Mouse (Mus musculus): ENCODE results near the gene Zfp580.
A peak's percentile ranks its signal among the peaks of the same experiment; 100 is the strongest.

The Zfp580 gene

GRCm38 (mm10) chr7:5051193-5052192, at the start of gene Zfp580:
Gene Zfp580 (plus strand): TSS chr7:5051538.
- DNase-seq (ENCODE audit: low read depth, low spot score) = peak; percentile 84

- peak; percentile 58 for DNase-seq (ENCODE audit: low read depth, low spot score)
These were observed 48.5 kb upstream of the Zfp580 start for GRCm38 (mm10) chr7:5002876-5003275.

- DNase-seq (ENCODE audit: low read depth, low spot score) = peak; percentile 90
These were observed 43.1 kb upstream of the Zfp580 start for GRCm38 (mm10) chr7:5008229-5008628.

- DNase-seq (ENCODE audit: low read depth, low spot score) = peak; percentile 93
These were observed 38.4 kb upstream of the Zfp580 start for GRCm38 (mm10) chr7:5012681-5013513.

GRCm38 (mm10) chr7:5014251-5015117, 36.9 kb upstream of the Zfp580 start, which contains the start of the genes Zfp524 and Fiz1:
Gene Zfp524 (plus strand): TSS chr7:5014415.
Gene Fiz1 (minus strand): TSS chr7:5014697.
- peak; percentile 99 for DNase-seq (ENCODE audit: low read depth, low spot score)

GRCm38 (mm10) chr7:5015118-5016001, 36.0 kb upstream of the Zfp580 start, which contains the start of gene Gm44973:
Gene Gm44973 (plus strand): TSS chr7:5015496.
- DNase-seq (ENCODE audit: low read depth, low spot score) = peak; percentile 97

- no peak for DNase-seq (ENCODE audit: low read depth, low spot score)
These were observed 35.3 kb upstream of the Zfp580 start for GRCm38 (mm10) chr7:5016057-5016456.

- peak; percentile 53 for DNase-seq (ENCODE audit: low read depth, low spot score)
These were observed 34.4 kb upstream of the Zfp580 start for GRCm38 (mm10) chr7:5016920-5017319.

- DNase-seq (ENCODE audit: low read depth, low spot score) = peak; percentile 75
These were observed 34.0 kb upstream of the Zfp580 start for GRCm38 (mm10) chr7:5017352-5017751.

GRCm38 (mm10) chr7:5017931-5018330, 33.4 kb upstream of the Zfp580 start:
- no peak for DNase-seq (ENCODE audit: low read depth, low spot score)

- peak; percentile 50 for DNase-seq (ENCODE audit: low read depth, low spot score)
These were observed 31.8 kb upstream of the Zfp580 start for GRCm38 (mm10) chr7:5019576-5019975.

- DNase-seq (ENCODE audit: low read depth, low spot score) = peak; percentile 99
These were observed 31.2 kb upstream of the Zfp580 start, which contains the start of the genes Zfp865 and Ccdc106 for GRCm38 (mm10) chr7:5020000-5020681. Gene Zfp865 (plus strand): TSS chr7:5020376. Gene Ccdc106 (plus strand): TSS chr7:5020553.

- DNase-seq (ENCODE audit: low read depth, low spot score) = no peak
These were observed 30.7 kb upstream of the Zfp580 start for GRCm38 (mm10) chr7:5020685-5021084.

GRCm38 (mm10) chr7:5021197-5021596, 30.1 kb upstream of the Zfp580 start:
- DNase-seq (ENCODE audit: low read depth, low spot score) = no peak

- DNase-seq (ENCODE audit: low read depth, low spot score) = peak; percentile 43
These were observed 21.8 kb upstream of the Zfp580 start for GRCm38 (mm10) chr7:5029543-5029942.

GRCm38 (mm10) chr7:5029946-5030345, 21.4 kb upstream of the Zfp580 start:
- peak; percentile 69 for DNase-seq (ENCODE audit: low read depth, low spot score)

- DNase-seq (ENCODE audit: low read depth, low spot score) = peak; percentile 78
These were observed 20.6 kb upstream of the Zfp580 start for GRCm38 (mm10) chr7:5030554-5031275.

GRCm38 (mm10) chr7:5031496-5031895, 19.8 kb upstream of the Zfp580 start:
- DNase-seq (ENCODE audit: low read depth, low spot score) = peak; percentile 71
